Mouse (Mus musculus) cerebellum, postnatal 4 days (tissue): ENCODE measurements around the gene Prkg1.

Source experiments
- DNase-seq, 2 experiments: peaks; one replicate each; pipeline ENCODE4 v3.0.0; 2022; ENCODE audit warnings: low spot score in 2 of 2, mixed read lengths in 1 of 2

The Prkg1 gene

DNA sequence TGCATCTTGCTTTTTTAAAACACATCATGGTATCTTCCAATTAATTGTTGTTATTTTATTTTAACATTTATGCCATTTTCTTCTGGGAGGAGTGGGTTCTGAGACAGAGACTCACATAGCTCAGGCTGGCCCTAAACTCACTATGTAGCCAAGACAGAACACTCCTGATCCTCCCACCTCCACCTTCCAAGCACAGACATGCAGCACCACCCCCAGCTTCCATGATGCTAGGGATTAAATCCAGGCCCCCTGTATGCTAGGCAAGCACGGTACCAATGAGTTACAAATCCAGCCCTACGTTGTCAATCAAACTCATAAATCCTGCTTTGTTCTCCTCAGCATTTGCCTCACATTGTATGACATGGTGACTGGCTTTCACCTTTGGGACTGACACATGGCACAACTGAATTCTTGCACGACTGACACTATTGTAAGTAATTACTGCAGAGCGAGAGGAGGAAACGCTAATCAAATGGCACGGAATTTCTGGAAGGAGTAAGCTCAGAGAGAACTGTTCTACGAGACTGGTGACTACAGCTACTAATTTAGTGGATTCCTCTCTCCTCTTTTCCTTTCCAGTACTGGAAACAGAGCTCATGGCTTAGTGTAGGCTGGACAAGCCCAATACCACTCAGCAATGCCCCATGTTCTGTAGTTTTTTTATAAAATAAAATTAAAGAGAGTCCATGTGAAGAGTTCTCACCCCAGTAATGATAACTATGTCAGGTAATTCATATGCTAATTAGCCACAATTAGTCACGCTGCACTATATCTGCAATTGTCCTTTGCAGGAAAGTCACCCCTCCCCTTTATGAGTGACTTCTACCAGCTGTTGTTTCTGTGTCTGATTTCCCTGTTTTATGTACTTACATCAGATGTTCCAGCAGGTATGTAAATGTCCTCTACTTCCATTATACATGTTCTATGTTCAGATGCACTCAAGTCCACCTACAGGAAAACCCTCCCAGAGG lies 133.6 kb downstream of the Prkg1 start:
- DNase-seq, result no peak

DNA sequence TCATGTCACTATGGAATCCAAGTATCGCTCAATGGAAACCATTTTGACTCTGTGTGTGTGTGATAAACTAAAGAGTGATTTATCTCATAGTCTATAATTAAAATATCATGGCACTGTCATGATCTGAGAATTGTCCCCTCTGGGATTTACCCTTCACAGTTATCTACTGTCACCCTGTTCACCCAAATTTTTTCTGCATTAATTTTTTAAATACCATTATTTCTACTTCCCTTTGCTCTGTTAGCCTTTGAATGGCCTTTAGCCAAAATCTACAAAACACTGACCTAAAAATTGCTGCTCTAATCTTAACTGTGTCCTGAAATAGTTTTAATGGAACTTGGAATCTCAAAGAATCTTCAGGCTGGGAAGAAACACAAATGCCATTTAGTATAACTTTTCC lies 143.1 kb downstream of the Prkg1 start:
- no peak for DNase-seq

DNA sequence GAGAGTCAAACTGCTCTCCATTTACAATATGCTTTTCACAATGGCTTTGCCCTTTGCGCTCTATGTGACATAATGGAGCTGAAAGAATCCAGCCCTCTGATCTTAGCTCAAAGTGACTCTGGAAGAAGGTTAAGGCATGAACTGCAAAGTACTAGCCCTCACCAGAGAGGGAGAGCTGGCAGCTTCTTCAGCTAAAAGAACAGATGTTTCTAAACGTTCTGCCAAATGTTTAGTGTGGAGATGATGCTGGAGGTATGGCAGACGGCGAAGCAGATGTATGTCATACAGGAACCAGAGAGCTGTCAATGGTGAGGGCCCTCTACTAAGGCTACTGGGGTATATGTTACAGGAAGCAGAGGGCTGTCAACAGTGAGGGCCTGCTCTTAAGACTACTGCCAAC lies 148.0 kb downstream of the Prkg1 start:
- DNase-seq, result no peak

DNA sequence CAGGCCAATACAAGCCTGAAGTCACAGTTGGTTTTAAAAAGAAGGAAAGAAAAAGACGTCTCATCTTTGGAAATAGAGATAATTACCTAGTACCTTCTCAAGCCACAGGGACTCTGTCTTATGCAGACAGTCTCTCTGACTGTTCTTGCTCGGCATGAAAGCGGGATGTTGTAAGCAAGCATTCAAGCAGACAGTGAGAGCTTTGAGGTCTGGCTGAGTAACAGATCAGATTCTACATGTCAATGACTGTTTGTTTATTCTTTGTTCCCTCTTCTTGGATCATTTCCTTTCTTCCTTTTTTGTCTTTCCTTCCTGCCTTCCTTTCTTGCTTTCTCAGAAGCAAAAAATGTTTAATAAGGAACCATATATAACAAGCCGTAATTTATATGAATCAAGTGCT lies 148.7 kb downstream of the Prkg1 start:
- no peak for DNase-seq

DNA sequence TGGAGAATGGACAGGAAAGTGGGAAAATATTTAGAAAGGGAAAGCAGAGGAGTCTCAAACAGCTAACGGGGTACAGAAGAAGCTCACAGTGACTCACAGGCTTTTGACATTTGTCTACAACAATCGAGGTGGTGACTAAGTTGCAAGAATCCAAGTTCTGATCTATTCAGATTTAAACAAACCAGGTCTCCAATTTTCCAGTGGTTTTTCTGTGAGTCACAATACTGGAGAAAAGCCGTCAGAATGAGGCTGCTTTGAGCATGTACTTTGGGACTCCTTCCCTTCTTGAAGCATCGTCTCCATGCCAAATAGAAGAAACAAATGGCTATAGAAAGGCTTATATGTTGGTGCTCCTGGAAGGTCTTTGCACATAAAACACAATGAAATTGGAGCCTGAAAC lies 151.7 kb downstream of the Prkg1 start:
- DNase-seq, result no peak

DNA sequence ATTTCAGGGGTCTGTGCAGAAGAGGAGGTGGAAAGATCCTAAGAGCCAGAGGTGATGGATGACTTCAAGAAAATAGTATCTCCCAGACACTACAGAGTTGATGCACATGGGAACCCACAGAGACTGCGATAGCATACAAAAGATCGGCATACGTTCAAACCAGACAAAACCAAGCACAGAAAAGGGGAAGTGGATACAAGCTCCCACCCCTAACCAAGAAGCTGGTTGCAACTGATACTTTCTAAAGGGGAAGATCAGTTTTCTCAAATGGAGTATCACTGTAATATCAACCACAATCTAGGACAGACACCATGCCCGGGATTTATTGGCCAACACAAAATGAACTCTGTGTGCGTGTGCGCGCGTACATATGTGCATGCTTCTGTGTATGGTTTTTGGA lies 162.3 kb downstream of the Prkg1 start:
- DNase-seq, result no peak

DNA sequence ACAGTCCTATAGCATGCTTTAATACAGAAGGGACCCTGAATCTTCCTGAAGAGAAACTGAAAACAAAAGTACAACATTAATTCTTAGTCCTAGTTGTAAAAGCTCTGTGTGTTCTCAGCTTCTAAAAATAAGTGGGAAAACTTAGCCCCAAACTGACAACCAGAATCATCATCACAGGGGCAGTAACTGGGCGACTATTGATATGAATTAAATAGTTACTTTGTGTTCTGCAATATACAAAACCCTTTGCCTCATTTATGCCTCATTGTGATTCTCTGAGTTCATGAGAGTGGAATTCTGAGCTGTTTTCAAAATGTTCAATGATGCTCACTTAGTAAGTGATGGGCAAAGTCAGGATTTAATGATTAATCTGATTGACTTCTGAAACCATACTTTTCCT lies 170.8 kb downstream of the Prkg1 start:
- no peak for DNase-seq

DNA sequence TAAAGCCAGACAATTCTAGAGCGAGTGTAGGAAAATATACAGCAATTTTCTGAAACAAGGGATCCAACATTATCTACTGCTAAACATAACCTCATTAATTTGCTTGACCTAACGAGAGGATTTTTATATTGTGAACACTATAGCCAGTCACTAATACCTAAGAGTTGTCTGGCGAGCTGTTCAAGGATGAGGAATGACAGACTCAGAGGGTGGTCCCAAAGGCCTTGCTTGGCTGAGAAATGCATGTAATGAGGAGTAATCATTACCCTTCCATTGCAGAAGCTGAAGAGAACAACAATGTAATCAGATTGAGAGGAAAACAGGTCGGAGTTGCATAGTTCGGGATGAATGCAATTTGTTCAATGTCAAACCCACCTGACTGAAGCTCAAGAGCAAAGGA lies 174.1 kb downstream of the Prkg1 start:
- DNase-seq, result no peak

DNA sequence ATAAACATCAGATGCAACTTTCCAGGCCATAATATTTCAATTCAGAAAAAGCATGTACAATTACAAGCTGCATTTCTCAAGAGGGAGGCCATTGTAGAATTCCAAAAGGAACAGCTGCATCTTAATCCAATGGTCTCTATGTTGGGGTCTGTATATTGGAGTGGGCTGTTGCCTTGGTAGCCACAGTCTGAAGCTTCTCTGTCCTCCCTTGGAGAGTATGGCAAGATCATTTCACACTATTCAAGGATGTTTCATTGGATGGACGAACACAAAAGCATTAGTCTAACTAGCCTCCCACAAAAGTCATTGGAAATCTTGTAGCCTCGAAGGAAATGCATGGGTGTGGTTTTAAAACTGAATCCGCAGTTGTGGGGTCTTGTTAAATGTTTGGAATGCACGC lies 187.7 kb downstream of the Prkg1 start:
- no peak for DNase-seq

DNA sequence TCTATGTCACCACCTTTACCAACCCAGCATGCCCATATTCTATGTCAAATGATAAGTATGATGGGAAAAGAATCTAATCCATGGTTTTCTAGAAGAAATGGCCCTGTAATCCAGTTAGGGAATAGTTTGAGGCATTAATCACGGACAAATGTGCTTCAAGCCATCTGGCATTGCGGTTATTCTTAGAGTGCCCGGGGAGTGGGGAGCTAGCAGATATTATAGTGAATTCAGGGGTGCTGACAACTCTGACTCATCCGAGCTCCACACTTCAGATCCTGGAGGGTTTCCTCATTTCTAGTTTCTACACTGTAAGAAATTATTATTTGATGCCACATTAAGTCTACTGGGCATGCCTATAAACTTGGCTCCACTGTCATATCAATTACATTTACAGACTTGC lies 200.5 kb downstream of the Prkg1 start:
- DNase-seq, result no peak

DNA sequence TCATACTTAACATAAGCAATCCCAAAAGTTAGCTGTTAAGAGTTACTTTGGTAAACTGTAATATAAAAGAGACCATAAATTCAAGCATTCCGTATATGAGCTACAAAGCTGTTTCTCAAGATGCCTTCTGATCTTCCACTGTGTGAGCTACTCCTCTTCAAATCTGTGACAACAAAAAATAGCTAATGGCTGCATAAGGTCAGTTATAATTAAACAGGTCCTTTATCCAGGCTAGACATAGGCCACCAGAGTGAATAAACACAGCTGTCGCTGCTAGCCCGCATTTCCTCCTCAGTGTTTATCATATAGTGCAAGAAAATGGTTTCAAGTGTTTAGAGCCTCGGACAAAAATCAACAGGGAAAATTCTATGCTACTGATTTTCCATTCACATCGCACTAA lies 218.8 kb downstream of the Prkg1 start:
- no peak for DNase-seq

DNA sequence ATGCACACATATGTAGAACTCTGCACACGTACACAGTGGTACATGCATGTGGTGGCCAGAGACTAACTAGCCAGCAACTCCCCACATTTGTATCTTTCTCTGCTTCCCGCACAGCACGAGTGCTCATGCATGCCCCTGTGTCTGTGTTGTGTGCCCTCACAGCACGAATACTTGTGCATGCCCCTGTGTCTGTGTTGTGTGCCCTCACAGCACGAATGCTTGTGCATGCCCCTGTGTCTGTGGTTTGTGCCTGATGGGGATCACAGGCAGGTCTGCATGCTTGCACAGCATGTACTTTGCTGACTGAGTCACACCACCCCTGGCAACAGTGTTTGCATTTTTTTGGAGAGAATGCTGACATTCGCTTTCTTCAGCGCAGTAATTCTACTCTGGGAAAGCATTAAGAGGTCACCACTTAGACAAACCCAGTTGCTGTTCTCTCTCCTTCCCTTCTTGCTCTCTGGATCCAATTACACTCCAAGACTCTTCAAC lies 233.5 kb downstream of the Prkg1 start:
- no peak for DNase-seq

DNA sequence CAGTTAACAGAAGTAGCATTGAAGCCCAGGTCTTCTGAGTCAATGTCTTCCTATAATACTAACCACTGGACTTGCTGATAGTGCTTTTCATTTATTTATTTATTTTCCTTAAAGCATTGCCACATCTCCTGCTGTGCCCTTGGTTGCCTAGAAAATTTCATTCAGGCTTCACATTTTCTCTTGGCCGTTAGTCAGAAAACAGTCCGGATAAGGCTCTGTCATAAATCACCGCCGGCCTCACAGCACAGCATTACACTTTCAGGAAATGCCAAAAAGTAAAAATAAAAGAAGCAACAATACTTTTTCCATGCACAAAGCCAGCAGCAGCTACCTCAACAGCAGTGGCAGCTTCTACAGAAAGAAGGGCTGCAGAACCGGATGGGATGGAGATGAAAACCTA lies 234.2 kb downstream of the Prkg1 start:
- no peak for DNase-seq

DNA sequence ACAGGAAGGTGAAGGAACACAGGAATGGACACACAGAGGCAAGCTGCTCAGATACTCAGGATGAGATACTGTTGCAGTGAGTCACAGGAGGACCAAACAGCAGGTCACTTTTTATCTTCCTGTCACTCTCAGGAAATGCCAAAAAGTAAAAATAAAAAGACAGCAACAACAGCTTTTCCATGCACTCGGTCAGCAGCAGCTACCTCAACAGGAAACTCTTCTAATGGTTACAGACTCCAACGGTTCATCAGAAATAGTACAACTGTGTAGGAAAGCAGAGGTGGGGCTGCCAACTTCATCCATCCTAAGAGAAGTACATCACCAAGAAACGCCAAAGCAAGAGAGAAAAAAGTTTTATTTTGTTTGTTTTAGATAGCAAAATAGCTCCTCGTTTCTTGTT lies 234.9 kb downstream of the Prkg1 start:
- no peak for DNase-seq

DNA sequence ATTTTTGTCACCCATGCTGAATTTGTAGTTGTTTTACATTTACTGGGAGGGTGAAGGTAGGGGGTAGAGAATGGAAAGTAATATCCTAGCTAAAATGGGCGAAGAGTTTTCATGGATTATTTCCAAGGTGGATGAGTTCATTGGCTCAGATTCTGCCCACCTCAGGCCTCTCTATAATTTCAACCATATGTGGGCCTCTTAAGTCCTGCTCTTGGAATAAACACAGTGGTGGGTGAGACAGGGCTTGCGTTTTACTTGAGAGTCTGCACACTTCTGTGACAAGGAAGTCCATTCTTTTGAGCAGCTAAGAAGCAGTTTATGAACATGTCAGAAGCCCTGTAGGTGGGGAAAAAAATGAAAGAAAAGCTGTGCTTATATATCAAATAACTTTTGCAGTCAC lies 250.3 kb downstream of the Prkg1 start:
- DNase-seq, result no peak

DNA sequence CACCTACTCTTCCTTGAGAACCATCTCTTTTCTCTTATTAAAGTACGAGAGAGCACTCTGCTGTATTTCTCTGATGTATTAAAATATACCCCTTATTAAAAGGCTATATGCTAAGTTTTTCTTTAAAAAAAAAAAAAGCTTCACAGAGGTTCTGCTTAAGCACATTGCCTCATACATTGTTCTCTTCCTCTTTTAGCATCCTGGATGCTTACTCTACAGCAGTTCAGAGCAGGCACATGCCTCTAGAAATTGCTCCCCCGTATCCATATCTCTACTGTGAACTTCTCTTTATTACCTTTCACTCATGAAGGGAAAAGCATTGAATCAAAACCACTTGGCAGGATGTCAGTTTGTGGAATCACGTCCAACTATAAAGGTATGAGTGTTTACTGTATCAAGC lies 257.0 kb downstream of the Prkg1 start:
- no peak for DNase-seq

DNA sequence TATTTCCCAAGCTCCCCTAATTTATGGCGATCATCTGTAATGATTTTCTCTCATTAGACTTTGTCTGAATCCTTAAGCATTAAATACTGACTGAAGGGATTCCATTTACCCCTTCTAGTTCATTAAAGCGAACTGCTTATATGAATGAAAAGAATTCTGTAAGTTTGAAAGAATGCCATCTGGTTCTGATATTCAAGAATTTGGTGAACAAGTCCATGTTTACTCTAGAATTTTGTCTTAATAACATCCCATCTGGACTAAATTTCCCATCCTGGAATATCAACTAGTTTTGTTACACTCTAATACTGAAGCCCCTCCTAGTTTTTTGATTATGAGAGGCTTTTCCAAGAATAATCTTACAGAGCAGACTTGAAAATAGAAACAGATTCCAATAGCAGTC lies 258.5 kb downstream of the Prkg1 start:
- DNase-seq, result no peak

DNA sequence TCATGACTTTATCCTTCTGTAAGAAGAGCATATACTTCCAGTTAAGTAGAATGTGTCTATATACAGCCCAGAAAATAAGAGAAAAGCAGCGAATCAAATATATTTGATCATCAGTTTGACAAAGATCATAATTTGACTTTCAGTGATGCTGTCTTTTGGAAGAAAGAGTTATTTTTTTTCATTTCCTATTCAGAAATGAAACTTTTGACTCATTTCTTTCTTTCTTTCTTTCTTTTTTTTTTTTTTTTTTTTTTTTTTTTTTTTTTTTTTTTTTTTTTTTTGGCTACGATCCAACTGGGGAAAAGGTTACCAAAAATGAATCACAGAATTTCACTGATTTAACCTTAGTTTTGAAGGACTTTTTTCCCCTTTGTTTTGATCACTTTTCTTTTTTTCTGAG lies 259.8 kb downstream of the Prkg1 start:
- DNase-seq, result no peak

DNA sequence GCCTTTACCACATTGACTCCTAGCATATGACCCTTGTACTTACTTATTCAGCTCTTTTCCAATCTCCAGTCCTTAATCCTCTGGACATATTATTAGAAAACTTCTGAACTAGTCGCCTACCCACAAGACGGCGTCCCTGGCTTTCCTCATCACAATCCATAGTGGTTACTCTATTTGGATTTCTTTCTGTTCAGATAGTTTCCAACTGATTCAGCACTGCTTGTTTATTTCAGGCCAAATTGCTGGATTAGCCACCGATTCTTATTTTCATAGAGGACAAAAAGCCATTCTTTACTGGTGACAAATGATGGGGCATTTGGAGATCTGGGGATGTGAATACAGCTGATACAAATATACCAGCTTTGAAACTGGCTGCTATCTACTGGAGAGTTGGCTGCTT lies 267.4 kb downstream of the Prkg1 start:
- no peak for DNase-seq

DNA sequence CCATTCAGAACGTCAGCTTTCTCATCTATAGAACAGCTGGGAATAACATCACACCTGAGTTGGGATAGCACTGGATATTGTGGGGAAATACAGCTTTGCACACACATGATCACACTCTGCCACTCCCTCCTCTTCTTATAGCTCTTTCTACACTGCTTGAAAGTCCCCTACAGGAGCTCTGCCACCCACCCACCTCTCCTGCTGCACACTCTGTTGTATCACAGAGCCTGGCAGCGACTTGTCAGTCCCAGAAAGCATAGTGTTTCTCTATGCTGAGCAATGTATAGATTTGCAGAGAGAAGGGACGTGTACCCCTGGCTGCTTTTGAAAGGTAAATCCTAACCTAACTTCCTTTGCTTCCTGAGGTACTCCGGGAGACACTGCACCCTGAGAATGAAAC lies 275.2 kb downstream of the Prkg1 start:
- DNase-seq, result no peak

DNA sequence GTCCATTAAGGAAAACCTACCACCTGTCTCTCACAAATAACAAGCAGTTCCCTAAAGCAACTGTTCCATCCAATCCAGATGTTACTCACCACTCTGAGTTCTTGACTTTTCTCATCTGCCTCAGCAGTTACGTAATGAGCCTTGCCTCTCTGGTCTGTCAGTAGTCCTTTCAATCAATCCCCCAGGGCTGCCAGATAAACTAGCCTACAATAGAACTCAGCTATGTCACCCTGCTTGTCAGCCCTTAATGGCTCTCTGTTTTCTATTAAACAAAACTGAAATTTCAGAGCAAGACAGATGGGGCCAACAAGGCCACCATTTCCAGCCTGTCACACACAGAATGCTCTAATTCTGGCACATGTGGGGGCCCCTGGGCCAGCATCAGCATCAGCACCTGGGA lies 293.1 kb downstream of the Prkg1 start:
- DNase-seq, result no peak

DNA sequence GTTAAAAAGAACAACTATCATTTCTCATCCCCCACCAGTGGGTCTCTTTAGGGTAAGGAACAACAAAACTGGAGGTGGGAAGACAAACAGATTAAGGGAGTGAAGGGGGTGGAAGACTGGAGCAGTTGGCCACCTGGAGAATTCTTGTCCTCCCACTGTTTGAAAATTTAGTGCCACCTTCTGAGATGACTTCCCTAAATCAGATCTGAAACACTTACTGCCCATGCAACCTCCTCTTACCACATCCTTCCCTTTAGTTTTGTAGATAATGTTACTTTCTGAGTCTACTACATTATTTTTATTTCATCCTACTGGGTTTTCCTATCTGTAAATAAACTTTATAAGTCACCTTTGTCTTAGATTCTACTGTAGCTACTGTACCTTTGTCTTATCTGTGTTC lies 304.6 kb downstream of the Prkg1 start:
- no peak for DNase-seq

DNA sequence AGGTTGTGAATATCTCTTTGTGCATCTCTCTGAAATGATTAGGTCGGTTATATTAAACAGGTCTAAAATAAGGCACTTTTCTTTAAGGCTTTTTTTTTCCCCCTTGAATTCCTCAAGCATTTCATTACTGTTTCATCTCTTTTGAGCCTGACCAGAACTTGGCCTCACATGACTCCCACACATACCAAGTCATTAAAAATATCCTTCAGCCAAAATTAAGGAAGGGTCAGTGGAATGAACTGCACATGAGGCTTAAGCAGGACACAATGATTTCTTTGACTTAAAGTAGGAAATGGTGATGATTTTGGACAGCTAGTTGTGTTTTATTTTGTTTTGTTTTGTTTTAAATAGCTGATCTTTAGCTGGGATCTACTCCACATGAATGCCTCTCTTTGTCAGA lies 320.7 kb downstream of the Prkg1 start:
- DNase-seq, result no peak

DNA sequence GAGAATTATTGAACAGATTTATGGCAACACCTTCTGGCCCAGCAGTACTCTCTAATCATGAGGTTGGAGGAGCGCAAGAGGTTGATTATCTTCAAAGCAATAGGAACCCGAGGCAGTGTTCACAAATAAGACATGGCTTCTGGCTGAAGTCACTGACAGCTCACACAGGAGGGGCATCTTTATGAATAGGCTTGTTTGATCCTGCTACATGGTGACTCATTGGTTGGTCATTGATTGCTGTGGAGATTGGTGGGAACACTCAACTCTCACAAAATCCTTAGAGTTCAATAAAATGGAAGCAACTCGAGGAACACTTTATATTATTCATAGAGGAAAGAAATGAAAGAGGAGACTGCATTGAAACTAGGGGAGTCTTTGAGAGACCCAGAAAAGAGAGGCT lies 322.5 kb downstream of the Prkg1 start:
- DNase-seq, result no peak
